Mouse (Mus musculus): ENCODE results near the gene Arsj. TPM values are rescaled to one million over a fixed set of nuclear protein-coding genes. Genes with fewer than 3 reads are reported as not detected.

The Arsj gene
- polyA plus RNA-seq, 1 experiment from 2014 or later: 0.20 TPM

DNA sequence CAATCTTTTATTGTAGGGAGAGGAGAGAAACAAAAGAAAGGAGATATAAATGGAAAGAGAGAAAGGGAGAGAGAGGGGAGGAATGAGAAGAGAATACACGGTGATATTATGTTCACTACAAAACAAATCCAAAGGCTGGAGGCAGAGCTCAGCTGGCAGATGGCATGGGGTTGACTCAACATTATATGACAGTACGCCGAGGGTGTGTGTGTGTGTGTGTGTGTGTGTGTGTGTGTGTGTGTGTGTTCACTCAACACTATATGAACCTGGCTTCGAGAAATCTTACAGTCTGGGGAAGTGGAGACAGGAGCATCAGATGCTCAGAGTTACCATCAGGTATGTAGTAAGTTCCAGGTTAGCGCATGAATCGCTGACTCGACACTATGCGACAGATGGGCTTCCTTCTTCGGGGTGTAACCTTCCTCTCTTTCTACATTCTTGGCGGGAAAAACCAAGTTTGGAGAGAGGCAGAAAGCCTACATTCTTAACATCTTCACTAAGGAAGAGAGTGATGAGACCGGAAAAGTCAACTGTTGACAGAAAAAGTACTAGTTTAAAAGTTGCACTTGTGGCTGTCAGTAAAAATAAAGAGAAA is 456 bp upstream of the Arsj start:
- 82% methylated on average over 11 of the region's 11 CpGs for WGBS
- ATAC-seq (ENCODE audit: low FRiP score) (no peak), DNase-seq (ENCODE audit: low spot score, missing footprints) (no peak)
- H3K27ac ChIP-seq (ENCODE audit: low read depth, low read length): no peak overlapping the region
- no peaks in the 10 kb centered on the region for H3K36me3 ChIP-seq (ENCODE audit: control insufficient read depth, insufficient read depth, low read length)
- no peak overlapping the region for H3K9ac ChIP-seq (ENCODE audit: low read length)
- H3K4me1 ChIP-seq (ENCODE audit: control insufficient read depth, insufficient read depth, low read length): peaks cover 2% of the 10 kb centered on the region; the same call in 1 of the 2 replicates
- no peaks in the 10 kb centered on the region for H3K9me3 ChIP-seq (ENCODE audit: control insufficient read depth, low read length)
- H3K4me2 ChIP-seq: no peak overlapping the region; the same call in 1 of the 2 replicates
- no peak overlapping the region for H3K4me3 ChIP-seq (ENCODE audit: low read depth, low read length)
- H3K27me3 ChIP-seq (ENCODE audit: control insufficient read depth, insufficient read depth, low read length): no peaks in the 10 kb centered on the region

DNA sequence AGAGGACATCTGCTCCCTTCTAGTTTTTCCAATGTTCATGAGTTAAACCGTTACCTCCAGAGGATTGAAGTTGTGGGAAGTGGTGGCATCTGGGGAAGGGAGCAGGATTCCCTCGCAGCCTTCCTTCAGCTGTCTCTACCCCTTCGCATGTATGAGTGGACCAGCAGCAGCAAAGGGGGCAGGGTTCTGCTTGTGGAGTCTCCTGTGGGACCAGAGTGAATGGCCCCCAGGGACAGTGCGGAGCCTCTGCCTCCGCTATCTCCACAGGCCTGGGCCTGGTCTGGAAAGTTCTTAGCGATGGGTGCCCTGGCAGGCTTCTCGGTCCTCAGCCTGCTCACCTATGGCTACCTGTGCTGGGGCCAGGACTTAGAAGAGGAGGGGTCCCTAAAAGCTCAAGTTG is 1.1 kb downstream of the Arsj start:
- Histone ChIP-seq H3K4me1 (ENCODE audit: control insufficient read depth, insufficient read depth, low read length) (peaks cover 2% of the 10 kb centered on the region; the same call in 1 of the 2 replicates), H3K9ac (ENCODE audit: low read length) (no peak overlapping the region), H3K4me2 (peak overlapping the region; percentile 72; the same call in 1 of the 2 replicates), H3K27me3 (ENCODE audit: control insufficient read depth, insufficient read depth, low read length) (no peaks in the 10 kb centered on the region), H3K27ac (ENCODE audit: low read depth, low read length) (no peak overlapping the region), H3K4me3 (ENCODE audit: low read depth, low read length) (no peak overlapping the region), H3K9me3 (ENCODE audit: control insufficient read depth, low read length) (no peaks in the 10 kb centered on the region), H3K36me3 (ENCODE audit: control insufficient read depth, insufficient read depth, low read length) (no peaks in the 10 kb centered on the region)
- WGBS: 87% methylated on average over 7 of the region's 7 CpGs
- ATAC-seq (ENCODE audit: low FRiP score) (no peak), DNase-seq (ENCODE audit: low spot score, missing footprints) (no peak)

DNA sequence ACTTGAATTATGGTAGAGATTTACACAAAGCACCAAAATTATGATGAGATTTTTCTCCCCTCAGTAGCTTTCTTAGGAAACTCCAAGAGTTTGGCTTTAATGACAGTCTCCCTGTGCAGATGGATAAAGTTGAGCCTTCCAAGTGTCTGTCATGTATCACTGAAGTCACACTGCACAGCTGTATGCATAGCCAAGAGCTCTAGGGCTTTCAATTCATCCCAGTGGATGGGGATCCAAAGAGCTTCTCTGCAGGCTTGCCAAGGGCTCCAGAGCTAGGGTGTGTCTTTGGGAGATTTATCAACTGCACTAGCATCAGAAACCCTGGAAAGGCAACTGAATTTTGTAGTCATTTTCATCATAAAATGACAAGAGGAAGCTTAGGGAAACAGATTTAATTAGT is 7.1 kb downstream of the Arsj start:
- H3K36me3 ChIP-seq (ENCODE audit: control insufficient read depth, insufficient read depth, low read length): no peaks in the 10 kb centered on the region
- H3K4me2 ChIP-seq: no peak overlapping the region
- H3K27me3 ChIP-seq (ENCODE audit: control insufficient read depth, insufficient read depth, low read length): no peaks in the 10 kb centered on the region
- no peak overlapping the region for H3K27ac ChIP-seq (ENCODE audit: low read depth, low read length)
- no peak overlapping the region for H3K9ac ChIP-seq (ENCODE audit: low read length)
- ATAC-seq (ENCODE audit: low FRiP score): no peak
- no peaks in the 10 kb centered on the region for H3K4me1 ChIP-seq (ENCODE audit: control insufficient read depth, insufficient read depth, low read length)
- no peaks in the 10 kb centered on the region for H3K9me3 ChIP-seq (ENCODE audit: control insufficient read depth, low read length)
- DNase-seq (ENCODE audit: low spot score, missing footprints): no peak
- H3K4me3 ChIP-seq (ENCODE audit: low read depth, low read length): no peak overlapping the region

DNA sequence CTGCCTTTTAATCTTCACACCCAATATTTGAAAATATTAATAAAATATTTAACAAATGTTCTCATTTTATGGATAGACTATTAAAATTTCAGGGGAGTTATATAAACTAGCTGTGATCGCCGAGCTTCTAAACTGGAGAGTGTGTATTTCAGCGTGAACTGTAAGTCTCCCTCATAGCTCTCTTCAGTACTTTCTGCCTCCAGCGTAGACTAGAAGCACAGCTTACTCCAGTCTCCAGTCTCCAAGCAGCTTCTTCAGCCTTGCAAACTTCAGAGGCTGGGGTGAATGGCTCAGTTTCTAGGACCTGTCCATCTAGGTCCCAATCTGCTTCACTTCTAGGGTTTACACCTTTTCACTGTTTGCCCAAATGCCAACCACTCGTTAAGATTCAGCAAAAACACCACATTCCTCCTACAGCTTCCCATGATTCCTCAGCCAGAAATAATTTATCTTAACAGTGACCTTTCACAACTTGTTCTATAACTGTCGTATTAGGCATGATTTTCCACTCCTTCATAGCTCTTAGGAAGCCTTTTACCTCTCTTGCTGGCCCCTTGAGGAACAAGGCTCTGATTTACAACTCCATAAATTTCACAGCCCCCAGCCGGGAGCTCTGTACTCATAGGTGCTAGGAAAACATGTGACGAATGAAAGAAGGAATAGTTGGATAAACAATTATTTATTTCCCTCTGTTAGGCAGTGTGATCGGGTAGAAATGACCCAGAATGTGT is 9.5 kb downstream of the Arsj start:
- no peak overlapping the region for H3K4me2 ChIP-seq
- H3K4me1 ChIP-seq (ENCODE audit: control insufficient read depth, insufficient read depth, low read length): no peaks in the 10 kb centered on the region
- DNase-seq (ENCODE audit: low spot score, missing footprints) (no peak), ATAC-seq (ENCODE audit: low FRiP score) (no peak)
- no peaks in the 10 kb centered on the region for H3K36me3 ChIP-seq (ENCODE audit: control insufficient read depth, insufficient read depth, low read length)
- H3K9me3 ChIP-seq (ENCODE audit: control insufficient read depth, low read length): no peaks in the 10 kb centered on the region
- no peaks in the 10 kb centered on the region for H3K27me3 ChIP-seq (ENCODE audit: control insufficient read depth, insufficient read depth, low read length)
- H3K4me3 ChIP-seq (ENCODE audit: low read depth, low read length): no peak overlapping the region
- H3K9ac ChIP-seq (ENCODE audit: low read length): no peak overlapping the region
- no peak overlapping the region for H3K27ac ChIP-seq (ENCODE audit: low read depth, low read length)
- 85% methylated on average over 9 of the region's 9 CpGs for WGBS

DNA sequence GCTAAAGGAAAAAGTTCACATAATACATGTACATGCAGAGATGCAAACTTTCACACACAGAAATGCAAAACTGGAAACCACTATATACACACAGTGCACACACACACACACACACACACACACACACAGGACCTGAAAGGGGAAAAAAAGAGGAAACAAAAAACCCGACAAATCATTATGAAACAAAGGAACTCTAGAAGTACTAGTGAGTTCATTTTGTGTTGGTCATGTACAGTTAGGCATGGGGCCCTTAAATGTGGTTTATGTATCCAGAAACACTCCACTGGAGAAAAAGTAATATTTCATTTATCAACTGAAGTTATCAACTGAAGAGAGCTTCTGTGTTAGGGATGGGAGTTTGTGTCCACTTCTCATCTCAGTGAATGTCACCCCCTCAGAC is 10.2 kb downstream of the Arsj start:
- H3K4me3 ChIP-seq (ENCODE audit: low read depth, low read length): no peak overlapping the region
- DNase-seq (ENCODE audit: low spot score, missing footprints) (no peak), ATAC-seq (ENCODE audit: low FRiP score) (no peak)
- H3K9ac ChIP-seq (ENCODE audit: low read length): no peak overlapping the region
- no peaks in the 10 kb centered on the region for H3K27me3 ChIP-seq (ENCODE audit: control insufficient read depth, insufficient read depth, low read length)
- H3K27ac ChIP-seq (ENCODE audit: low read depth, low read length): no peak overlapping the region
- no peaks in the 10 kb centered on the region for H3K4me1 ChIP-seq (ENCODE audit: control insufficient read depth, insufficient read depth, low read length)
- WGBS: 86% methylated on average over 1 of the region's 1 CpGs
- no peaks in the 10 kb centered on the region for H3K9me3 ChIP-seq (ENCODE audit: control insufficient read depth, low read length)
- H3K4me2 ChIP-seq: no peak overlapping the region
- H3K36me3 ChIP-seq (ENCODE audit: control insufficient read depth, insufficient read depth, low read length): no peaks in the 10 kb centered on the region

DNA sequence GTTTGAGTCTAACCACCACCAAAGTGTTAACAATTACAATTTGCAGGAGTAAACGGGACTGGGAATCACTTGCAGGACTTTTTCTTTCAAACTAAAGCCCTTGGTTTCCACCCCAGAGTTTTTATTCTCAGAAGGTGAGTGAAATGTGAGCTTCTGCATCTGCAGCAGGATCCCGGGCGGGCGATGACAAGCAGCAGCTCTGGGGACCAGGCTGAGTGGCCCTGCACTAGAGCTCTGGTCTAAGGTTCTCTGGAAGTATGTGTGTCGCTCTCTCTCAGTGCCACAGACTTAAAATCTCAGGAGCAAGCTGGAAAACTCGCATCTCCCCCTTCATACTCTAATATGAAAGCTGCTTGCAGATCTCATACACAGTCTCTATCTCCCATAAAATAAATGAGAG is 15.8 kb downstream of the Arsj start:
- H3K4me3 ChIP-seq (ENCODE audit: low read depth, low read length): no peak overlapping the region
- H3K27ac ChIP-seq (ENCODE audit: low read depth, low read length): no peak overlapping the region
- no peaks in the 10 kb centered on the region for H3K4me1 ChIP-seq (ENCODE audit: control insufficient read depth, insufficient read depth, low read length)
- H3K4me2 ChIP-seq: no peak overlapping the region
- WGBS: 87% methylated on average over 6 of the region's 6 CpGs
- DNase-seq (ENCODE audit: low spot score, missing footprints): no peak
- no peaks in the 10 kb centered on the region for H3K27me3 ChIP-seq (ENCODE audit: control insufficient read depth, insufficient read depth, low read length)
- no peaks in the 10 kb centered on the region for H3K9me3 ChIP-seq (ENCODE audit: control insufficient read depth, low read length)
- no peak for ATAC-seq (ENCODE audit: low FRiP score)
- no peak overlapping the region for H3K9ac ChIP-seq (ENCODE audit: low read length)
- no peaks in the 10 kb centered on the region for H3K36me3 ChIP-seq (ENCODE audit: control insufficient read depth, insufficient read depth, low read length)

DNA sequence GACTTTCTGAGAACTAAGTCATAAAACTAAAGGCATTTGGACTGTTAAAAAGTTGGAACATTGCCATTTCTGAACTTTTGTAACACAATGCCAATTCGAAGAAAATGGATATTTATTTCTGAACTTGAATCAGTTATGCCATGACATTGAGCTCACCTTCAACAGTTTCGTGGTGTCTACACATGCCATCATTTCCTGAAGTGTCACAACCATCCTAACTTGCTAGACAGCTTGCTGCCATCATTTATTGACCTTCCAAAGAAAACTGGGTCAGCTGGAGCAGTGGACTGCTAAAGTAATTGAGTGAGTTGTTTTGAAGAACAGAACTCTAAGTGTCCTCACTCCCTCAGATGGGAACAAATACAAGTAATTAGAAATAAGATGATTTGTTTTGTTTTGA is 16.2 kb downstream of the Arsj start:
- H3K9ac ChIP-seq (ENCODE audit: low read length): no peak overlapping the region
- no peak overlapping the region for H3K4me2 ChIP-seq
- H3K27me3 ChIP-seq (ENCODE audit: control insufficient read depth, insufficient read depth, low read length): no peaks in the 10 kb centered on the region
- H3K27ac ChIP-seq (ENCODE audit: low read depth, low read length): no peak overlapping the region
- no peak for DNase-seq (ENCODE audit: low spot score, missing footprints)
- H3K36me3 ChIP-seq (ENCODE audit: control insufficient read depth, insufficient read depth, low read length): no peaks in the 10 kb centered on the region
- H3K4me3 ChIP-seq (ENCODE audit: low read depth, low read length): no peak overlapping the region
- WGBS: 79% methylated on average over 2 of the region's 2 CpGs
- no peaks in the 10 kb centered on the region for H3K9me3 ChIP-seq (ENCODE audit: control insufficient read depth, low read length)
- no peak for ATAC-seq (ENCODE audit: low FRiP score)
- no peaks in the 10 kb centered on the region for H3K4me1 ChIP-seq (ENCODE audit: control insufficient read depth, insufficient read depth, low read length)

DNA sequence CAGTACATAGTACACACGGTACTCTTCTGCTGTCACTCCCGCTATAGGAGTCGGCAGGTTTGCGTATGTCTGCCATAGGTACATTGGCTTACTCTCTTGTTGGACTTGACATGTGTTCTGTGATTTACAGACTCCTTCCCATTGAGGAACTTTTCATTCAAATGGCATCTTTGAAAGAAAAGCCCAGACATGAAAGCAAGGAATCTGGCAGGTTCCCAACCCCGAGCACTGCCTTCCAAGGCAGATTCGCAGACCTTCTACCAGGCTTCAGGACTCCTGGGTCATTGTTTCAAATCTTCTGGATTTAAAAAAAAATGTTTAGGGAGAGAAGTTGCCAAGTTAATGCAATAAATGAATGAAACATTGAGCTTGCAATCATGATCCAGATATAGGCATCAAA is 19.8 kb downstream of the Arsj start:
- WGBS: 94% methylated on average over 6 of the region's 6 CpGs
- Histone ChIP-seq H3K36me3 (ENCODE audit: control insufficient read depth, insufficient read depth, low read length) (no peaks in the 10 kb centered on the region), H3K27me3 (ENCODE audit: control insufficient read depth, insufficient read depth, low read length) (no peaks in the 10 kb centered on the region), H3K4me2 (no peak overlapping the region), H3K9me3 (ENCODE audit: control insufficient read depth, low read length) (no peaks in the 10 kb centered on the region), H3K4me1 (ENCODE audit: control insufficient read depth, insufficient read depth, low read length) (no peaks in the 10 kb centered on the region), H3K9ac (ENCODE audit: low read length) (no peak overlapping the region), H3K4me3 (ENCODE audit: low read depth, low read length) (no peak overlapping the region), H3K27ac (ENCODE audit: low read depth, low read length) (no peak overlapping the region)
- no peak for ATAC-seq (ENCODE audit: low FRiP score)
- no peak for DNase-seq (ENCODE audit: low spot score, missing footprints)

DNA sequence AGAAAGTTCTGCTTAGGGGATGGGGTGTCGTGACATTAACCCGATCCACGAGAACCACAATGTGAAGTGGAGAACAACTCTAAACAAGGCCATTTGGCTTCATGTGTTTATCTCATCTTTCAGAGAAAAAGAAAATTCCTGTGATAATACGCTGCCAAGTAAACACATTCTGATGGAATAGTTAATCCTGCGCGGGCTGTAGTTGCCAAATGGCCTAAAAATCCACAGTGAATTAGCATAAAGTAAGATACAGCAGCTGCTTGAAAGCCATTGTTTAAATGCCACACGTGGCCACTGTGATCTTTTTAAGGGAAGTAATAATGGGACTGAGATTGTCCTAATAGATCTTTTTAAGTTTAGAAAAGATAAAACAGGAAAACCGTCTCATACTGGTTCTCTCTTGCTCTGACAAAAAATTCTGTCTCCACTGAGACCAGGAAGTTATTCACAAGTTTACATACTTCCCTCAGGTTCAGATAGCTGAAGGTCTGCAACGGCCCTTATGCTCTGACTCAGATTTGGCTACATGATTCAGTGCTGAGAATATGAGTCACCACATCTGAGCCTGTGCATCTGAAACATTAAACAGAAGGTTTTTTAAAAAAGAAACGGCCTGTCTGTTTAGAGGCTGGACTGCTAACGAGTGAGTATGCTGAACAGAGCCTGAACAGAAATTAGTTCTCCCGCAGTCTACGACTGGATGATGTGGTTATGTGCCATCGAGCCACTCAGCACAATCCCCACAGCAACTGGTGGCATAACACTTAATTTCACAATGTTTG is 21.4 kb downstream of the Arsj start:
- Histone ChIP-seq H3K27me3 (ENCODE audit: control insufficient read depth, insufficient read depth, low read length) (no peaks in the 10 kb centered on the region), H3K9ac (ENCODE audit: low read length) (no peak overlapping the region), H3K9me3 (ENCODE audit: control insufficient read depth, low read length) (no peaks in the 10 kb centered on the region), H3K4me3 (ENCODE audit: low read depth, low read length) (no peak overlapping the region), H3K36me3 (ENCODE audit: control insufficient read depth, insufficient read depth, low read length) (no peaks in the 10 kb centered on the region), H3K4me1 (ENCODE audit: control insufficient read depth, insufficient read depth, low read length) (no peaks in the 10 kb centered on the region), H3K27ac (ENCODE audit: low read depth, low read length) (no peak overlapping the region), H3K4me2 (no peak overlapping the region)
- DNase-seq (ENCODE audit: low spot score, missing footprints) (no peak), ATAC-seq (ENCODE audit: low FRiP score) (no peak)
- 83% methylated on average over 14 of the region's 14 CpGs for WGBS
